Mouse (Mus musculus) heart, postnatal 25 days (tissue): ENCODE data around the gene Siva1. TPM values are rescaled to one million over a fixed set of nuclear protein-coding genes. Genes with fewer than 3 reads are reported as not detected.

ENCODE experiments used
- DNase-seq: peaks from one replicate; pipeline ENCODE4 v3.0.0; 2022; ENCODE audit warnings: low spot score
- intact Hi-C: fragments of 180-260 bp; cut with DNase I; formaldehyde crosslinking; loops from one replicate; pipeline ENCODE4 v1.15.1; 2025
- total RNA-seq, 2 experiments: library from RNA; stranded (reverse); gene quantifications; 2 replicates each; pipeline ENCODE4 v1.2.3; 2021

The Siva1 gene
- total RNA-seq: 10 to 100 TPM; 29.5 to 35.7 TPM

GRCm38 (mm10) chr12:112644180-112644854 is at the start of gene Siva1:
TSS of gene Siva1 (plus strand) at chr12:112644679.
- DNase-seq: peak; percentile 99
- intact Hi-C loops: no loop called here

GRCm38 (mm10) chr12:112594989-112595388 is 49.5 kb upstream of the Siva1 start:
- intact Hi-C loops: no loop called here
- no peak for DNase-seq

- DNase-seq: no peak
- intact Hi-C loops: no loop called here
These were observed 48.9 kb upstream of the Siva1 start for GRCm38 (mm10) chr12:112595626-112596025.

- intact Hi-C loops: no loop called here
- no peak for DNase-seq
These were observed 48.0 kb upstream of the Siva1 start for GRCm38 (mm10) chr12:112596454-112596853.

GRCm38 (mm10) chr12:112596891-112597500 is 47.5 kb upstream of the Siva1 start:
- intact Hi-C loops: no loop called here
- no peak for DNase-seq

- intact Hi-C loops: no loop called here
- DNase-seq: no peak
These were observed 46.9 kb upstream of the Siva1 start for GRCm38 (mm10) chr12:112597618-112598017.

GRCm38 (mm10) chr12:112599198-112599597 is 45.3 kb upstream of the Siva1 start:
- intact Hi-C loops: no loop called here
- DNase-seq: no peak

GRCm38 (mm10) chr12:112599942-112600611 is 44.4 kb upstream of the Siva1 start:
- intact Hi-C loops: no loop called here
- no peak for DNase-seq

GRCm38 (mm10) chr12:112604022-112604421 is 40.5 kb upstream of the Siva1 start:
- intact Hi-C loops: no loop called here

GRCm38 (mm10) chr12:112604709-112605649 is 39.5 kb upstream of the Siva1 start:
- no peak for DNase-seq
- intact Hi-C loops: loop anchor here (1.0 kb wide), 1 partner anchor 53 kb away; no protein-coding TSS in a partner anchor

More at GRCm38 (mm10) chr12:112604022-112604421, 40.5 kb upstream of the Siva1 start:
- no peak for DNase-seq

- intact Hi-C loops: loop anchor here (1.0 kb wide), 1 partner anchor 53 kb away; no protein-coding TSS in a partner anchor
- no peak for DNase-seq
These were observed 38.7 kb upstream of the Siva1 start for GRCm38 (mm10) chr12:112605766-112606165.

GRCm38 (mm10) chr12:112606998-112607397 is 37.5 kb upstream of the Siva1 start:
- intact Hi-C loops: no loop called here
- DNase-seq: no peak

GRCm38 (mm10) chr12:112609031-112609430 is 35.4 kb upstream of the Siva1 start:
- intact Hi-C loops: no loop called here
- no peak for DNase-seq

GRCm38 (mm10) chr12:112616668-112617067 is 27.8 kb upstream of the Siva1 start:
- DNase-seq: no peak
- intact Hi-C loops: loop anchor here (5.0 kb wide), 1 partner anchor 119 kb away; no protein-coding TSS in a partner anchor

GRCm38 (mm10) chr12:112617184-112617583 is 27.3 kb upstream of the Siva1 start:
- intact Hi-C loops: loop anchor here (5.0 kb wide), 1 partner anchor 120 kb away; no protein-coding TSS in a partner anchor
- DNase-seq: no peak

GRCm38 (mm10) chr12:112617898-112618380 is 26.5 kb upstream of the Siva1 start:
- DNase-seq: peak; percentile 49
- intact Hi-C loops: loop anchor here (5.0 kb wide), 1 partner anchor 121 kb away; no protein-coding TSS in a partner anchor

GRCm38 (mm10) chr12:112618981-112619685 is 25.3 kb upstream of the Siva1 start:
- no peak for DNase-seq
- intact Hi-C loops: loop anchor here (5.0 kb wide), 1 partner anchor 122 kb away; no protein-coding TSS in a partner anchor

- peak; percentile 53 for DNase-seq
- intact Hi-C loops: loop anchor here (5.0 kb wide), 1 partner anchor 123 kb away; no protein-coding TSS in a partner anchor
These were observed 24.7 kb upstream of the Siva1 start, which contains the start of gene Adssl1 for GRCm38 (mm10) chr12:112619686-112620353. TSS of gene Adssl1 (plus strand) at chr12:112620045.
